Mouse (Mus musculus): ENCODE measurements around the gene D030056L22Rik. TPM values are rescaled to one million over a fixed set of nuclear protein-coding genes. Genes with fewer than 3 reads are reported as not detected.

Gene D030056L22Rik
- 10 to 100 TPM; 10.9 to 11.1 TPM for total RNA-seq (2021)
- 4.7 and 7.4 TPM in 2 replicates for polyA plus RNA-seq (2012; rRNA removed)
- long read RNA-seq, transcript D030056L22Rik-202 (2 exons, 1,677 nt), result major isoform, 13 of 15 reads
- long read RNA-seq, partial matches to known transcripts, result 0 of 15 reads
- long read RNA-seq, other reads (novel, unspliced or antisense), result 0 of 15 reads

DNA sequence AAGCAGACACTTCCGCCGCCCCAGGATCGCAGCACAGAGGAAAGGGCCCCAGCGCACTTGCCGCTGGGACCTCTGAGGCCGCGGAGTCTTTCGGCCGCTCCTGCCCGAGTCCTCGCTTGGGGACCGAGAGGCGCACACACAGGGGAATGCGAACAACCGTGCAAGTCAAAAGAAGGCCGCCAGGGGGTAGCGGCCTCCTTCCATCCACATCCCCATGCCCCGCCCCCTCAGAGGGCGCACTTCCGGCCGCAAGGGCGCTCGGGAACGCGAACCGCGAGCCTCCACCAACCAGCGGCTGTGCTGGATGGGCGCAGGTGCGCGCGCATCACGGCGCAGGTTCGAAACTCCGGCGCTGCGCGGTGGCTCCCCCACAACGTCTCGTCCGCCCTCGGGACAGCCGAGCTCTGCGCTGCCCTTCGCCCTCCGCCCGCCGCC, at the start of gene D030056L22Rik:
Gene D030056L22Rik, plus strand, starts transcription at position 328 of the 435 bp plus-strand sequence.
- Histone ChIP-seq H3K9ac (ENCODE audit: low read depth, low read length) (peak within 1 kb of the TSS; percentile 92), H3K27me3 (ENCODE audit: control insufficient read depth, insufficient read depth, low read length) (no peaks in the 10 kb centered on the region), H3K4me1 (ENCODE audit: control insufficient read depth, insufficient read depth, low read length) (peaks cover 5% of the 10 kb centered on the region; the same call in 1 of the 2 replicates), H3K79me2 (replicated peaks; ENCODE audit: control insufficient read depth, insufficient read depth, low read length) (peaks cover 2% of the 10 kb centered on the region; the same call in 1 of the 2 replicates), H3K36me3 (ENCODE audit: control insufficient read depth, insufficient read depth, low read length) (no peaks in the 10 kb centered on the region), H3K4me3 (peak within 1 kb of the TSS; percentile 79), H3K27ac (peak within 1 kb of the TSS; percentile 83)
- under 1% methylated on average over 49 of the region's 49 CpGs for WGBS
- peak; percentile 98 for DNase-seq
- TF ChIP-seq CTCF (IDR thresholded peaks at IDR 0.05) (peak; percentile 84), EP300 (IDR thresholded peaks at IDR 0.05; ENCODE audit: insufficient read depth, low read depth, low read length) (no peak), POLR2A (IDR thresholded peaks at IDR 0.05; ENCODE audit: insufficient read depth, low read depth, low read length) (peak; percentile 55)
- intact Hi-C loops (cut with DNase I), result loop anchor here (2.0 to 10.0 kb wide), 5 partner anchors 26 to 122 kb away; partner anchors contain the start of genes Carnmt1, Nmrk1 and Ostf1

DNA sequence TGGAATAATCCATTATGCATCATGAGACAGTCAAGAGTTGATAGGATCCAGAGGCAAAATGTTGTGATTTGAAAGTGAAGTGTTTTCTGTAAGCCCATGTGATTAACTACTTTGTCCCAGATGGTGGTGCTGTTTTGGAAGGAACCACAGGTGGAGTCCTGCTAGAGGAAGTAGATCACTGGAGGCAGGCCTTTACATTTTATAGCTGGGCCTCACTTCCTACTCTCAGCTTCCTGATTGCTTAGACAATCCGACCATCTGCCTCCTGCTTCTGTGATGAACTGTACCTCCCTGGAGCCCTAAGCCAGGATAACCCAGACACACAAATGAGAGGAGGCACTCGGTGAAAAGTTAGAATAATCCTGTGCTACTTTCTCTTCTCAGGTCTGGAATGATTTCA, 49.1 kb upstream of the D030056L22Rik start:
- DNase-seq, result no peak
- H3K36me3 ChIP-seq (ENCODE audit: control insufficient read depth, insufficient read depth, low read length), result no peaks in the 10 kb centered on the region
- H3K4me1 ChIP-seq (ENCODE audit: control insufficient read depth, insufficient read depth, low read length), result no peaks in the 10 kb centered on the region
- 50% methylated on average over 2 of the region's 2 CpGs for WGBS
- H3K27ac ChIP-seq, result no peak overlapping the region
- intact Hi-C loops (cut with DNase I), result no loop called here
- H3K4me3 ChIP-seq, result no peak overlapping the region
- no peak overlapping the region for H3K9ac ChIP-seq (ENCODE audit: low read depth, low read length)
- H3K79me2 ChIP-seq (replicated peaks; ENCODE audit: control insufficient read depth, insufficient read depth, low read length), result no peaks in the 10 kb centered on the region
- H3K27me3 ChIP-seq (ENCODE audit: control insufficient read depth, insufficient read depth, low read length), result no peaks in the 10 kb centered on the region
- TF ChIP-seq EP300 (IDR thresholded peaks at IDR 0.05; ENCODE audit: insufficient read depth, low read depth, low read length) (no peak), POLR2A (IDR thresholded peaks at IDR 0.05; ENCODE audit: insufficient read depth, low read depth, low read length) (no peak), CTCF (IDR thresholded peaks at IDR 0.05) (no peak)

- no peak overlapping the region for H3K4me3 ChIP-seq
- no peak overlapping the region for H3K9ac ChIP-seq (ENCODE audit: low read depth, low read length)
- H3K36me3 ChIP-seq (ENCODE audit: control insufficient read depth, insufficient read depth, low read length), result 0 out of 2 replicates have a peak, but pooled peaks cover 2% of the 10 kb centered on the region
- no peak for DNase-seq
- intact Hi-C loops (cut with DNase I), result no loop called here
- no peak overlapping the region for H3K27ac ChIP-seq
- no peaks in the 10 kb centered on the region for H3K79me2 ChIP-seq (replicated peaks; ENCODE audit: control insufficient read depth, insufficient read depth, low read length)
- H3K27me3 ChIP-seq (ENCODE audit: control insufficient read depth, insufficient read depth, low read length), result no peaks in the 10 kb centered on the region
- TF ChIP-seq POLR2A (IDR thresholded peaks at IDR 0.05; ENCODE audit: insufficient read depth, low read depth, low read length), result no peak
- TF ChIP-seq EP300 (IDR thresholded peaks at IDR 0.05; ENCODE audit: insufficient read depth, low read depth, low read length), result no peak
- no peak for TF ChIP-seq CTCF (IDR thresholded peaks at IDR 0.05)
- WGBS, result 91% methylated on average over 7 of the region's 7 CpGs
- peaks cover 1% of the 10 kb centered on the region; the same call in 1 of the 2 replicates for H3K4me1 ChIP-seq (ENCODE audit: control insufficient read depth, insufficient read depth, low read length)
Observed at GRCm38 (mm10) chr19:18666966-18667365, 46.0 kb upstream of the D030056L22Rik start.

- Histone ChIP-seq H3K36me3 (ENCODE audit: control insufficient read depth, insufficient read depth, low read length) (peaks cover 11% of the 10 kb centered on the region), H3K9ac (ENCODE audit: low read depth, low read length) (no peak overlapping the region), H3K79me2 (replicated peaks; ENCODE audit: control insufficient read depth, insufficient read depth, low read length) (no peaks in the 10 kb centered on the region; the same call in 1 of the 2 replicates), H3K4me1 (ENCODE audit: control insufficient read depth, insufficient read depth, low read length) (peaks cover 1% of the 10 kb centered on the region; the same call in 1 of the 2 replicates), H3K27ac (no peak overlapping the region), H3K4me3 (no peak overlapping the region), H3K27me3 (ENCODE audit: control insufficient read depth, insufficient read depth, low read length) (no peaks in the 10 kb centered on the region)
- WGBS, result 95% methylated on average over 7 of the region's 7 CpGs
- no peak for TF ChIP-seq POLR2A (IDR thresholded peaks at IDR 0.05; ENCODE audit: insufficient read depth, low read depth, low read length)
- no peak for TF ChIP-seq EP300 (IDR thresholded peaks at IDR 0.05; ENCODE audit: insufficient read depth, low read depth, low read length)
- TF ChIP-seq CTCF (IDR thresholded peaks at IDR 0.05), result no peak
- intact Hi-C loops (cut with DNase I), result no loop called here
- no peak for DNase-seq
Observed at GRCm38 (mm10) chr19:18669551-18669950, 43.4 kb upstream of the D030056L22Rik start.

GRCm38 (mm10) chr19:18670608-18671007, 42.4 kb upstream of the D030056L22Rik start, which contains the start of gene Carnmt1:
Gene Carnmt1 (plus strand): TSS chr19:18670764.
- 2% methylated on average over 55 of the region's 58 CpGs for whole genome bisulfite sequencing

More at GRCm38 (mm10) chr19:18670608-18671007, 42.4 kb upstream of the D030056L22Rik start, which contains the start of gene Carnmt1:
- Histone ChIP-seq H3K36me3 (ENCODE audit: control insufficient read depth, insufficient read depth, low read length) (peaks cover 11% of the 10 kb centered on the region), H3K27ac (peak within 1 kb of the TSS; percentile 79), H3K9ac (ENCODE audit: low read depth, low read length) (peak within 1 kb of the TSS; percentile 73), H3K27me3 (ENCODE audit: control insufficient read depth, insufficient read depth, low read length) (no peaks in the 10 kb centered on the region), H3K4me3 (peak within 1 kb of the TSS; percentile 76), H3K4me1 (ENCODE audit: control insufficient read depth, insufficient read depth, low read length) (peaks cover 1% of the 10 kb centered on the region; the same call in 1 of the 2 replicates), H3K79me2 (replicated peaks; ENCODE audit: control insufficient read depth, insufficient read depth, low read length) (no peaks in the 10 kb centered on the region; the same call in 1 of the 2 replicates)
- no peak for TF ChIP-seq EP300 (IDR thresholded peaks at IDR 0.05; ENCODE audit: insufficient read depth, low read depth, low read length)
- TF ChIP-seq CTCF (IDR thresholded peaks at IDR 0.05), result peak; percentile 20
- TF ChIP-seq POLR2A (IDR thresholded peaks at IDR 0.05; ENCODE audit: insufficient read depth, low read depth, low read length), result peak; percentile 42; the same call in 1 of the 2 replicates
- peak; percentile 99 for DNase-seq
- intact Hi-C loops (cut with DNase I), result loop anchor here (1.0 to 2.0 kb wide), 2 partner anchors 39 to 42 kb away; partner anchors contain the start of genes D030056L22Rik, Nmrk1 and Ostf1

Measured in heart, adult 2 months (tissue).